Mouse (Mus musculus) kidney, embryonic 15.5 days (tissue): ENCODE results near the gene Nkiras1. TPM values are rescaled to one million over a fixed set of nuclear protein-coding genes. Genes with fewer than 3 reads are reported as not detected.
A peak's percentile ranks its signal among the peaks of the same experiment; 100 is the strongest.
"Not testable (repeated sequence)": the region's sequence is repeated elsewhere in the genome, so short reads cannot be mapped to it uniquely, and the experiment has no call there.

Source experiments
- ATAC-seq: fragments of 200-750 bp; cut with Nextera tagmentation; replicated peaks from 2 replicates; pipeline ENCODE4 v1.8.0; 2017; ENCODE audit warnings: moderate TSS enrichment; ENCODE audit not compliant: low FRiP score
- H3K27ac ChIP-seq: fragments of 300-500 bp; sonication (generic); 2 replicates; pipeline ENCODE4 v1.5.1; 2015; ENCODE audit warnings: mild to moderate bottlenecking, inconsistent platforms
- H3K27me3 ChIP-seq: fragments of 300-500 bp; sonication (generic); 2 replicates; pipeline ENCODE4 v1.6.1; 2015; ENCODE audit warnings: inconsistent platforms
- H3K36me3 ChIP-seq: fragments of 300-500 bp; sonication (generic); 2 replicates; pipeline ENCODE4 v1.6.1; 2015; ENCODE audit warnings: inconsistent platforms
- H3K4me1 ChIP-seq: fragments of 300-500 bp; sonication (generic); 2 replicates; pipeline ENCODE4 v1.6.1; 2015; ENCODE audit warnings: inconsistent platforms
- H3K4me2 ChIP-seq: fragments of 300-500 bp; sonication (generic); 2 replicates; pipeline ENCODE4 v1.6.1; 2015; ENCODE audit warnings: moderate library complexity, mild to moderate bottlenecking, inconsistent platforms
- H3K4me3 ChIP-seq: fragments of 300-500 bp; sonication (generic); replicated peaks from 2 replicates; pipeline ENCODE4 v1.5.1; 2015; ENCODE audit warnings: mild to moderate bottlenecking, inconsistent platforms
- H3K9ac ChIP-seq: fragments of 300-500 bp; sonication (generic); 2 replicates; pipeline ENCODE4 v1.6.1; 2015; ENCODE audit warnings: mild to moderate bottlenecking, inconsistent platforms
- H3K9me3 ChIP-seq: fragments of 300-500 bp; sonication (generic); replicated peaks from 2 replicates; pipeline ENCODE4 v1.6.1; 2016; ENCODE audit warnings: inconsistent platforms
- WGBS: fragments of 180-500 bp; shearing (Covaris S2); methylation state at CpG from one replicate; pipeline ENCODE4 v1.1.7; 2015; ENCODE audit warnings: mixed read lengths; 5-methylcytosine and 5-hydroxymethylcytosine counted together
- polyA plus RNA-seq: library from polyadenylated mRNA; unstranded; fragments of >200 nt; fragmentation: Nextera tagmentation; extraction: Ambion mirVana; gene quantifications from 2 replicates; pipeline ENCODE4 v1.2.1, GENCODE M21; 2015

Nkiras1 gene
- 15.0 and 17.6 TPM in 2 replicates for polyA plus RNA-seq

- Histone ChIP-seq H3K4me1 (peaks cover 15% of the 10 kb centered on the region), H3K27me3 (no peaks in the 10 kb centered on the region), H3K36me3 (peaks cover 32% of the 10 kb centered on the region), H3K4me3 (peak within 1 kb of the TSS; percentile 88), H3K9ac (peak within 1 kb of the TSS; percentile 96), H3K9me3 (no peaks in the 10 kb centered on the region), H3K27ac (peak within 1 kb of the TSS; percentile 84), H3K4me2 (peak within 1 kb of the TSS; percentile 76)
- 0% methylated on average over 78 of the region's 78 CpGs for WGBS
- peak; percentile 100 for ATAC-seq
These were observed at the start of gene Nkiras1, which contains the start of gene Rpl15 for GRCm38 (mm10) chr14:18270529-18271441. Nkiras1 (plus strand) TSS chr14:18271136. Rpl15 (minus strand) TSS chr14:18271391.

- 94% methylated on average over 6 of the region's 6 CpGs for WGBS
- ATAC-seq: no peak
- Histone ChIP-seq H3K9me3 (no peaks in the 10 kb centered on the region), H3K27me3 (no peaks in the 10 kb centered on the region), H3K4me1 (no peaks in the 10 kb centered on the region), H3K27ac (no peak overlapping the region), H3K4me3 (no peak overlapping the region), H3K4me2 (no peak overlapping the region), H3K36me3 (no peaks in the 10 kb centered on the region), H3K9ac (no peak overlapping the region)
These were observed 49.0 kb upstream of the Nkiras1 start for GRCm38 (mm10) chr14:18221977-18222376.

GRCm38 (mm10) chr14:18225431-18225830, 45.5 kb upstream of the Nkiras1 start:
- ATAC-seq, H3K36me3 ChIP-seq, H3K4me1 ChIP-seq, H3K27ac ChIP-seq, H3K9ac ChIP-seq, H3K9me3 ChIP-seq, H3K27me3 ChIP-seq, H3K4me2 ChIP-seq, H3K4me3 ChIP-seq: not testable (repeated sequence)
- WGBS: 92% methylated on average over 11 of the region's 11 CpGs

GRCm38 (mm10) chr14:18226181-18226580, 44.8 kb upstream of the Nkiras1 start:
- H3K27ac ChIP-seq, H3K4me2 ChIP-seq, H3K4me1 ChIP-seq, ATAC-seq, H3K36me3 ChIP-seq, H3K9me3 ChIP-seq, H3K27me3 ChIP-seq, H3K4me3 ChIP-seq, H3K9ac ChIP-seq: not testable (repeated sequence)
- WGBS: 80% methylated on average over 11 of the region's 11 CpGs

GRCm38 (mm10) chr14:18229751-18230150, 41.2 kb upstream of the Nkiras1 start:
- H3K36me3 ChIP-seq, H3K27me3 ChIP-seq, H3K9me3 ChIP-seq, ATAC-seq, H3K4me1 ChIP-seq, H3K4me2 ChIP-seq, H3K27ac ChIP-seq, H3K9ac ChIP-seq, H3K4me3 ChIP-seq: not testable (repeated sequence)
- WGBS: 95% methylated on average over 10 of the region's 10 CpGs

- 89% methylated on average over 8 of the region's 8 CpGs for WGBS
- not testable (repeated sequence) for ATAC-seq, H3K9ac ChIP-seq
These were observed 39.1 kb upstream of the Nkiras1 start for GRCm38 (mm10) chr14:18231866-18232265.

GRCm38 (mm10) chr14:18233076-18233475, 37.9 kb upstream of the Nkiras1 start:
- no peak overlapping the region for H3K4me3 ChIP-seq
- H3K9me3 ChIP-seq: no peaks in the 10 kb centered on the region
- no peaks in the 10 kb centered on the region for H3K36me3 ChIP-seq
- H3K27ac ChIP-seq: no peak overlapping the region
- ATAC-seq: no peak
- WGBS: 88% methylated on average over 2 of the region's 2 CpGs
- H3K9ac ChIP-seq: no peak overlapping the region
- H3K4me1 ChIP-seq: peaks cover 10% of the 10 kb centered on the region; the same call in 1 of the 2 replicates
- H3K27me3 ChIP-seq: no peaks in the 10 kb centered on the region
- H3K4me2 ChIP-seq: no peak overlapping the region

More at GRCm38 (mm10) chr14:18231866-18232265, 39.1 kb upstream of the Nkiras1 start:
- not testable (repeated sequence) for H3K36me3 ChIP-seq, H3K27ac ChIP-seq, H3K9me3 ChIP-seq, H3K4me2 ChIP-seq, H3K4me1 ChIP-seq, H3K4me3 ChIP-seq, H3K27me3 ChIP-seq

- WGBS: 49% methylated on average over 5 of the region's 5 CpGs
- Histone ChIP-seq H3K27ac (peak overlapping the region; percentile 37), H3K4me2 (no peak overlapping the region), H3K4me1 (peaks cover 10% of the 10 kb centered on the region; the same call in 1 of the 2 replicates), H3K9me3 (no peaks in the 10 kb centered on the region), H3K4me3 (no peak overlapping the region), H3K27me3 (no peaks in the 10 kb centered on the region), H3K36me3 (no peaks in the 10 kb centered on the region), H3K9ac (no peak overlapping the region)
- ATAC-seq: no peak
These were observed 36.7 kb upstream of the Nkiras1 start for GRCm38 (mm10) chr14:18233981-18234960.

GRCm38 (mm10) chr14:18236496-18237235, 34.3 kb upstream of the Nkiras1 start:
- 86% methylated on average over 2 of the region's 2 CpGs for WGBS
- H3K9me3 ChIP-seq, H3K27me3 ChIP-seq, H3K27ac ChIP-seq, H3K9ac ChIP-seq, ATAC-seq, H3K4me3 ChIP-seq, H3K36me3 ChIP-seq, H3K4me2 ChIP-seq: not testable (repeated sequence)
- H3K4me1 ChIP-seq: peaks cover 13% of the 10 kb centered on the region; the same call in 1 of the 2 replicates

- 62% methylated on average over 4 of the region's 4 CpGs for WGBS
- peaks cover 13% of the 10 kb centered on the region; the same call in 1 of the 2 replicates for H3K4me1 ChIP-seq
- H3K9ac ChIP-seq: peak overlapping the region; percentile 61; the same call in 1 of the 2 replicates
- no peaks in the 10 kb centered on the region for H3K9me3 ChIP-seq
- no peaks in the 10 kb centered on the region for H3K36me3 ChIP-seq
- no peaks in the 10 kb centered on the region for H3K27me3 ChIP-seq
- H3K4me3 ChIP-seq: peak overlapping the region; percentile 69
- peak overlapping the region; percentile 76 for H3K4me2 ChIP-seq
- ATAC-seq: no peak
- peak overlapping the region; percentile 94; the same call in 1 of the 2 replicates for H3K27ac ChIP-seq
These were observed 33.6 kb upstream of the Nkiras1 start for GRCm38 (mm10) chr14:18237381-18237780.

GRCm38 (mm10) chr14:18238131-18238749, 32.7 kb upstream of the Nkiras1 start:
- Histone ChIP-seq H3K27ac (peak overlapping the region; percentile 94), H3K36me3 (no peaks in the 10 kb centered on the region), H3K4me2 (peak overlapping the region; percentile 76), H3K4me1 (peaks cover 13% of the 10 kb centered on the region; the same call in 1 of the 2 replicates), H3K9me3 (no peaks in the 10 kb centered on the region), H3K9ac (peak overlapping the region; percentile 61), H3K4me3 (peak overlapping the region; percentile 69), H3K27me3 (no peaks in the 10 kb centered on the region)
- under 1% methylated on average over 71 of the region's 71 CpGs for WGBS
- peak; percentile 93 for ATAC-seq
